Mouse (Mus musculus) gastrocnemius, postnatal 4 days (tissue): ENCODE measurements around the gene Rnf166. TPM values are rescaled to one million over a fixed set of nuclear protein-coding genes. Genes with fewer than 3 reads are reported as not detected.

Source experiments
- DNase-seq, 2 experiments: peaks; one replicate each; pipeline ENCODE4 v3.0.0; 2021 to 2022; ENCODE audit warnings: low spot score in 2 of 2, mixed read lengths in 2 of 2
- total RNA-seq, 2 experiments: library from RNA; stranded (reverse); gene quantifications; 2 replicates each; pipeline ENCODE4 v1.2.3; 2021

The Rnf166 gene
- total RNA-seq, 2 experiments from 2014 or later, result 36.9 to 40.1 TPM

- DNase-seq, result no peak
Observed at GRCm38 (mm10) chr8:122470691-122471090, 5.2 kb downstream of the Rnf166 start.

DNA sequence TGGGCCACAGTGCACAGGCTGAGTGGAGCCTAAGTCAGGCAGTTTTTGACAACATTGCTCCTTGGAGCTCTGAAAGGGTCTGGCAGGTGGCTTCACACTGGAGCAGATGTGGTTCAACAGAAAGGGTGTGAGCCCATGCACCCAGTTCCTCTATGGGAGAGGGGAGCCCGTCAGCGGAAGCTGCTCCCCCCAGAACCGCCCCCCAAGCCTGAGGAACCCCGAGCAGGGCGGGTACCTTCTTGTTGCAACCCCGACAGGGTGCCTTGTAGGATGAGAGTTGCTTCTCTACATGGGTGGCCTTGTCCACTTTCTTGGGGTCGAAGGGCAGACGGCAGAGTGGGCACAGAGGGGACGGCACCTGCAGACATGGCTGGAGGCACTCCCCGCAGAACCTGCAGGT is 5.9 kb downstream of the Rnf166 start:
- no peak for DNase-seq

DNA sequence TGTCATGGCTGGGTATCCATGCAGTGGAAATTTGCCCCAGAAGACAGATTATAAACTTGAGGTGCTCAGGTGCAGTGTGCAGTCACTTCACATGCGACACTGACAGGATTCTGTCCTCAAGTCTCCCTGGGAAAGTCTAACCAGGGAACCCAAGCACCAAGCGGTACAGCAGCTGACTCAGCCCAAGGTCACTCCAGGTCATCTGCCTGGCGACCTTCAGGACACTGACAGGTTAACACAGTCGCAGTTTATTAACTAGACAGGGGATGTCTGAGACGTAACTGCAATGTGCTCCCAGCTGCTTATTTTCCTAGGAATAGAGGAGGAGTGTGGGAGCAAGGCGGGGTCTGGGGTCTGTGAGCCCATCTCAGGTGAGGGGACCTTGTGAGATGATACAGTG is 6.5 kb downstream of the Rnf166 start:
- DNase-seq, result no peak

DNA sequence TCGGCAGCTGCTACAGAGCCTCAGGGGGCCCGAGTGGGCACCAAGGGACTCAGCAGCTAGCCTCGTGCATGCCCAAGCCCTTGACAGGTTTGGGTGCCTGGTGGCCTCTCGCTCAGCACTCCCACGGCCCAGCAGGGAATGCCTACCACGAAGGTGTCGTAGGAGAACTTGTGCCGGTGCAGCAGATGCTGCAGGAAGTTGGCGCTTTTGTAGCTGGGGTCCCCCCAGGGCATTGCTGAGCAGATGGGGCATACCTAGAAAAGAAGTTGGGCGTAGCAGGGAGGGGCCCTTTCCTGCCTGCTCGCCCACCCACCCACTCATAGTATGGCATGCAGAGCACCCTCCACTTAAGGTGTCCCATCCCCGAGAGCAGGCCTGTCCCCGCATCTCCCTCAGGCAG is 8.0 kb downstream of the Rnf166 start:
- no peak for DNase-seq

DNA sequence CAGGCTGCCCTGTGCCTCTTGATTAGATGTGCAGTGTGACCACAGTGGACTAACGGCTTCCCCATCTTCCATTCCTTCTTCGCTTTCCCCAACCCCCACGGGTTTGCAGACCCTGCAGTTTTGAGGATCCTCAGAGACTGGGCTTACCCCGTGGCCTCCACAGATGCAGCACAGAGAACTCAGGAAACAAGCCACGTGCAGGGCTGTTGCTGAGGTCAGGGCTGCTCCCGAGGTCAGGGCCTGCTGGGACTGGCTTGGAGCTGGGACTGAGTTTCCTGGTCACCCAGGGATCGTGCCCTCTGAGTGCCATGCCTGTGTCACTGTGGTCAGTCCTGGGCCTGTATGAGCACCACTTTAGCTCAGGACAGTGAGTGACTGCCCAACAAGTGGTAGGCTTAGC is 10.9 kb downstream of the Rnf166 start:
- DNase-seq, result no peak

- no peak for DNase-seq
Observed at GRCm38 (mm10) chr8:122463651-122464640, 11.9 kb downstream of the Rnf166 start.

DNA sequence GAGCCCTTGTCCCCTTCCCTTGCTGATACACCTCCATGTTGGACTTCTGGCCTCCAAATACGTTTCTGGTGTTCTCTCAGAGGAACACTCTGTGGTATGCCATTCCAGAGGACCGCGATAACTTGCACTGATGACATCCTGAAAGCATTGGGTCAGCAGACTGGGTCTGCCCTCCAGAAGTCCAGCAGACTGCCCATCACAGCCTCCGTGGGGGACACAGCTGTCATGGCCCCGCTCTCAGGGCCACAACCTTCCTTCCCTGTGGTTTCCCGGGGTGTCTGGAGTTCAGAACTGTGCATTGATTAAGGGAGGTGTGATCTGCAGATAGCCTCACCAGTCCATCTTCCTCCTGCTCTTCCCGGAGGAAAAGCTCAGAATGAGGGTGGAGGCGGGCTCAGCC is 13.4 kb downstream of the Rnf166 start:
- DNase-seq, result no peak

GRCm38 (mm10) chr8:122461473-122462148 is 14.3 kb downstream of the Rnf166 start:
- DNase-seq, result no peak

GRCm38 (mm10) chr8:122460524-122461472 is 15.1 kb downstream of the Rnf166 start, which contains the start of gene Snai3:
Gene Snai3 (minus strand): TSS chr8:122460733.
- peak in 1 of 2 experiments; percentile 45 for DNase-seq

DNA sequence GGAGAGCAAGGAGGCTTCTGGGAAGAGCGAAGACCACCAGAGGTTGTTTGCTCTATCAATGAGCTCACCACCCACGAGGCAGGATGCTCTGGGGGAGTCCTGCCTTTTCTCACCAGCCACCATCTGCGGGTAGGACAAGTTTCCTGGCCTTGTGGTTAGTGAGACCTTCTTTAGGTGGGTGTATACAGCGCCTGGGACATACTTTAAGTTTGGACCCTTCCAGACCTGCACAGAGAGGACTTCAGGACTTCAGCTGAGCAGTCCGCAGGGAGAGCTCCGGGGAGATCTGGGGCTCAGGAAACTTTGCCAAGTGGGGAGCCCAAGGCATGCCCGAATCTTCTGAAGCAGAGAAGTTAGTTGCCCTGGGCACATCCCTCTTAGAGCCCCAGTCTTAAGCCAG is 15.9 kb downstream of the Rnf166 start:
- DNase-seq, result no peak

DNA sequence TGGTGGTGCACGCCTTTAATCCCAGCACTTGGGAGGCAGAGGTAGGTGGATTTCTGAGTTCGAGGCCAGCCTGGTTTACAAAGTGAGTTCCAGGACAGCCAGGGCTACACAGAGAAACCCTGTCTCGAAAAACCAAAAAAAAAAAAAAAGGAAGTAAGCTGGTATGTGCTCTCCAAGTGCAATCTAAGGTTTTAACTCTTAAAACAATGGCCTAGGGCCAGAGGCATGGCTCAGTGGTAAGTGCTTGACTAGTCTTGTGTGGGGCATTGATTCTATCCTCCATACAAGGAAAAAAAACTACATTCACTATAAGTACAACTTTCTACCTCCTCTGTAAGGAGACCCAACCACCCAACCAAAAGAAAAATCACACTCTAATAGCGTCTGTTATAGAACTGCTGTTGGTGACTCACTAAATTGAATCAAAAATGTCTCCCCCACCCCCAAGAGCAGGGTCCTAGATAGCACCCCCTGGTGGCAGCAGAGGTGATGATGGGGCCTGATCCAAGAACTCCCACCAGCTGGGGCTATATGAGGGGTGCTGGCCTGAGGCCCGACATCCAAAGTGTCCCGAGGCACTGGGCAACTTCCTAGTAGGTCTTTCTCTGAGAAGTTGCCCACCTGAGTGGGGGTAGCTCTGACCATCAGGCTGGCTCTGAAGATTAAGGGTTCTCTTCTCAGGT is 16.5 kb downstream of the Rnf166 start:
- DNase-seq, result no peak

- no peak for DNase-seq
Observed at GRCm38 (mm10) chr8:122457171-122457570, 18.7 kb downstream of the Rnf166 start.

DNA sequence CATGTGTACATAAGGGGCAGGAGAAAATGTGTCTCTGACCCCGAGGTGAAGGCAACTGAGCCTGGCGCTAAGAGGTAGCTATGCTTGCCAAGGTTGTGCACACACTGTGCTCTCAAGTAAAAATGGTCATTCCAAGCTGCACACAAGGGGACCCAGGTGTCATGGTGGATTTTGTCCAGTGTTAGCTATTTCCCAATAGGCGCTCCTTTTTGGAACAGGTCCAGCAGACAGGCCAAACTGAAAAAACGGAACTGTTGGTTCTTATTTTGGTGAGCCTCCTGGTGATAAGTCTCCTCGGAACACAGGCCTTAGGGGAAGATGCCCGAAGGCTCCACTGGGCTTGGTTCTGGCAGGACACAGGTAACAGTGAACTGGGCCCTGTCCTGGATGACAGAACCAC is 21.5 kb downstream of the Rnf166 start:
- no peak for DNase-seq

DNA sequence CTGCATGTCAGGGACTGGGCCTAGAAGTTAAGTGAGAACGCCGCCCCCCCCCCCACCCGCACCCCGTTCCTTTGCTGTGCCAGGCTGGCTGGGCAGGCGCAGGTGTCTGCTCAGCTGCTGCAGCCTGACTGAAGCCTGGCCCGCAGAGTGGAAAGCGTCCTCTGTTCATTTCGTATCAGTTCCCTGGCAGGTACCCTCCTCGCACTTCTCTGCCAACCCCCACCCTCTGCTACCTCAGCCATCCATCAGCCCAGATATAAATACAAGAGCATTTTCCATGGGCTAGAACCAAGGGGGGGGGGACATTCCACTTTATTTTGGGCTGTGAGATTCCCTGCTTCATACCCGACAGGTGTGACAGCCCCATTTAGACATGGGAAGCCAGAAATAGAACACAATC is 23.7 kb downstream of the Rnf166 start:
- DNase-seq, result no peak

GRCm38 (mm10) chr8:122451161-122451703 is 24.6 kb downstream of the Rnf166 start:
- DNase-seq, result no peak

GRCm38 (mm10) chr8:122445203-122445602 is 30.7 kb downstream of the Rnf166 start:
- DNase-seq, result no peak

- peak in 1 of 2 experiments; percentile 80 for DNase-seq
Observed at GRCm38 (mm10) chr8:122444058-122444748, 31.7 kb downstream of the Rnf166 start.

DNA sequence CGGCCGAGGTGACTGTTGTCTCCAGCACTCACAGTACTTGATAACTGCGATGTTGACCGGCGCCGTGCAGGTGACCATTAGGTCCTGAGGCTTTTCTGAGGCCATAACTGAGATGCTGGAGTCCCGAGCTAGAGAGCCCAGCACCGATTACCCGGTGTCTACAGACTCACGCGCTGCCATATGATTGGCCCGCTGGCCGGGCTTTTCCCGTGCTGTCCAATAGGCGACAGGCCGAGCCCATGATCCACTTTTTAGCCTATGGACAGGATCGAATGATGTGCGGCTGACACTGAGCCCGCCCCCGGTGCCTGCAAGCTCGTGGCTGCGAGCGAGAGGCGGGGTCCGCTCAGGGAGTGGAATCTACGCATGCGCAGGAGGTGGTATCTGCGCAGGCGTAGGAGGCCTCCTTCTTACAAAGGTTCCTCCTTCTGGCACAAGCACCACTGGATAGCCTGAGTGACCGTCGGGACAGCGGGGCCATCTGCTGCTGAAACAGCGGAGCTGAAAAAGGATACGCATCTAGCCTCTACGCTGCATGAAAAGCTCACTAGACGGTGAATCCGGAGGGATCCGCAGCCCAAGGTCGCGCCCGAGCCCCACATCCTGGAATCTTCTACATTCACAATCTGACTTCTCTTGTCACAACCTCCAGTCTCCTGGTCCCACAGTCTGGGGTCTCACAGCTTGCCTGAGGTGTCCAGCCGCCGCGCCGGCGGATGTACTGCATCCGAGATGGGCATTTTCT is 32.4 kb downstream of the Rnf166 start, which contains the start of gene Mvd:
Gene Mvd, minus strand, starts transcription at position 161 of the 745 bp plus-strand sequence.
- DNase-seq, result peak; percentile 97 to 99

GRCm38 (mm10) chr8:122442781-122443180 is 33.1 kb downstream of the Rnf166 start:
- no peak for DNase-seq
